Mouse (Mus musculus) T-cell, adult 2 months (primary cell): ENCODE results near the gene Mylip.

Experiments used
- DNase-seq: peaks from one replicate; pipeline ENCODE4 v3.0.0; 2022; ENCODE audit warnings: low spot score

Gene Mylip

DNA sequence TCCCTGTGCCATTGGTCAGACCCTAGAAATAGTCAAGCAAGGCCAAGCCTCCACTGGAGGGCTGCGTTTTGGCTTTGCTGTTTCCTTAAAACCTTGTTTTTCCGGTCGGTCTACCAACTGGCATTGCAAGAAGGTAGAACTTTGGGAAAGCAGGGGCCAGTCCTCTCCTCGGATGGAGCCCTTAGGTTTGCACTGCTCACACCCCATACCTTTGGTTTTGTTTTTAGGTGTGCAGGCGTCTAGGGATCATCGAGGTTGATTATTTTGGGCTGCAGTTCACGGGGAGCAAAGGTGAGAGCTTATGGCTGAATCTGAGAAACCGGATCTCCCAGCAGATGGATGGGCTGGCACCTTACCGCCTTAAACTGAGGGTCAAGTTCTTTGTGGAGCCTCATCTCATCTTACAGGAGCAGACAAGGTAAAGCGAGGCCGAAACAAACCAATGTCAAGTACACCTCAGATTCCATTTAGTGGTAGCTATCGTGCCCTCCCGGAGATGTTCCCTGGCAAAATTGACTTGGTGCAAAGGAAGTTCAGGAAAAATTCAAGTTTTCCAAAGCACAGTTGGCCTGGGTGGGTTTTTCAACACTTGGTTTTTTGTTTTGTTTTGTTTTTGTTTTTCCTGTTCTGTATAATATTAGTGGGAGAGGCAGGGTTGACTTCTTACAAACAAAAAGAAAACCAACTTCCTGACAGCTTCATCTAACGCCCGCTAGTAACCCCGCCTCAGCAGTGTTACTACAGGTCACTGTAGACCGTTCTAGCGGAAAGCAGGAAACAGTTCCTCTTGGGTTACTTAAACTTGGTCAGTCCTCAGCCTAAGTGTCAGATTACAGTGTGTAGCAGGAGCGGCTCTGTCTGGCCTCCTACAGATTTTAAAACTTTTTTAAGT is 1.7 kb downstream of the Mylip start:
- DNase-seq = peak; percentile 77

DNA sequence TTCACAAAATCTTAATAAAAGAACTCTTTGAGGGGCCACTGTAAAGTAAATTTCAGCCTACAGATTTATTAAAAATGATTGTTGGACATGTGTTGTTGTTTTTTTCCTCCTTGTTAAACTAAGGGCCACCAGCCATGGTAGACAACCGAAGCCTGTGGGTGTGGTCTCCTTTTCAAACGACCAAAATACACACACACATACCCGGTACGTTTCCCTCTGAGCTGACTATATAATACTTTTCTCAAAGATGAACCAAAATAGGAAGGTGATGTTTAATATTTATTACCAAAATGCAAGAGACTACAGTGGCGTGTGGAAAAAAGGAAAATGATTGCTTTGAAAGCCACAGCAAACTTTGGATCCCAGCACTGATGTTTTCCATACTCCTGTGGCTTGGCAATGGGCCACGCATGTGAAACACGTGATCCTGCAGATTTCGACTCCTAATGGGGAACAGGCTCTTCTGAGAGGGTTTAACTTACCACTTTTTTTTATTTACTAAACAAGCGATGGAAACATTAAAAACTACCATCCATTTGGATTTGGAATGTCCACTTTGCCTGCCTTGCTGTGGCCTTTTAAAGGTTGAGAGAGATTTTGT is 2.4 kb downstream of the Mylip start:
- DNase-seq = no peak

- no peak for DNase-seq
These were observed 4.8 kb downstream of the Mylip start for GRCm38 (mm10) chr13:45394221-45394768.

DNA sequence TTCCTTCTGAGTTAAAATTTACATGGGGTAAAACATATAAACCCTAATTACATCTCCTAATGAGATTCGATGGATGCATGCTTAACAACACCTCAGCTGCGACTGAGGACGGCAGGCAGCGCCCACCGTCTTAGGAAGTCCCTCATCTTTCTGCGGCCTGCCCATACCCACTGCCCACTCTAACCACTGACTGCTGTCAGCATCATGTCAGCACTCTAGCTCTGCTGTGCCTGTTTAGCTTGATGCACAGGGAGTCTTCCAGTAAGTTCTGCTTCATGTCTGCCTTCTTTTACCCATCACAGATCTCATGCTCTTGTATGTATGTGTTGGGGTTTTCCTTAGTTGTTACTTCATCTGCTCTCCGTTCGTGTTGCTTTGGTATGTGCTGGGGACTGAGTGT is 7.2 kb downstream of the Mylip start:
- DNase-seq = no peak

DNA sequence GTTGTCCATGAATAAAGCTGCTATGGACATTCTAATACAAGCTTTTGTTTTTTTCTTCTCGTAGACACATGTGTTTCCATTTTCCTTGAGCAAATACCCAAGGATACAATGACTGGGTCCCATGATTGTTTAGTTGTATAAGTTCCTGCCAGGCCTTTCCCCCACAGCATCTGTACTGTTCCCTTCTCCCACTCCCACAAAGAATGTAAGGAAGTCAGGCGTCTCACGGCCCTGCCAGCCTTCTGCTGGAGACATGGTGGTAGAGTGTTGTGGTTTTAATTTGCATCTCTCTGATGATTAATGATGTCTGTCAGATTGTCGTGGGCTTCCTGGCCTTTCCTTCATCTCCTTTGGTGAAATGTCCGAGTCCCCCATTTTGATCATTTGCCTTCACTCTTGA is 7.7 kb downstream of the Mylip start:
- no peak for DNase-seq

GRCm38 (mm10) chr13:45397896-45398805 is 8.6 kb downstream of the Mylip start:
- DNase-seq = no peak

DNA sequence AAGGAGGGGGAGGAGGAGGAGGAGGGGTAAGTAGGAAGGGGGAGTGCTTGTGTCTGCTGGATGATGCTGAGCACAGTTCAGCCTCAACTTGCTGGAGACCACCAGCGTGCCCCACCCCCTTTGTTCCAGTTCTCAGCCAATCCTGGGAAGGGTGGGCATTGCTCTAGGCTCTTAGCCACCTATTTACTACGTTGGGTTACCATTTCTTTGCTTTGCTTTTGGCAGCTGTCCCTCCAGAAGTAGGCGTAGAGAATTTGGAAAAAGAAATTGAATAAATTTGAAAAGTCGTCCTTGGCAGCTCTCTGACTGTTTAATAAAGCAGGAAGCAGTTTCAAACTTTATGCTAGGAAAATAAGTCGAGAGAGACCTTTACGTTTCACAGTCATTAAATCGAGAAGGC is 11.2 kb downstream of the Mylip start:
- DNase-seq = no peak

GRCm38 (mm10) chr13:45401816-45402215 is 12.3 kb downstream of the Mylip start:
- DNase-seq = no peak

DNA sequence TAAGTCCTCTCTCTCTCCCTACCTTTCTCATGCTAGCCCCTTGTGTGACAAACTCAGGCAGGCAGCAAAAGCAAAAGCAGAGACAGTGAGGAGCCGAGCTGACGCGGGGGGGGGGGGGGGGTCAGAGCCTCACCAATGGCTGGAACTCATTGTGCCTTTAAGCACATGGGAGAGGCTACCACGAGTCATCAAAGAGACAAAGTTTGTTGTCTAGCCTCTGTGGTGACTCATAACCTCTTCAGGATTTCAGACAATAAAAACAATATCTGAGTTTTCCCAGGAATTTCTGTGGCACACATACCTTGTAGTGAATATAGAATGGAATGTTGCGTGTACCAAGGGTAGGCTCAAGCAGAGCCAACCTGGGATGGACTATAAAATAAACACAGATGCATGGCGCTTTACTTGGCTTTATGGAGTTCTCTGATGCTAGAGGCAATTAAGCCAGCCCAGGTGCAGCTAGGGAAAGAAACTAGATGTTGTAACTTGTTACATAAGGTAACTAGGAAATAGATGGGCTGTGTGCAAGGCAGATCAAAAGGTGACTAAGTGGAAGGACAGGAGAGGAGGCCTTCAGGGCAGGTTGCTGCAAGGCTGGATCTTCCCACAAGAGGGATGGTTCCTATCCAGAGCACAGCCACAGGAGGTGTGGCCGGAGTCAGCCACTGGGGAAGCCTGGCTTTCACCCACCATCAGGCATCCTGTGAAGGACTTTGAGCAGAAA is 12.9 kb downstream of the Mylip start:
- DNase-seq = no peak

- DNase-seq = no peak
These were observed 14.7 kb downstream of the Mylip start for GRCm38 (mm10) chr13:45404269-45404668.

DNA sequence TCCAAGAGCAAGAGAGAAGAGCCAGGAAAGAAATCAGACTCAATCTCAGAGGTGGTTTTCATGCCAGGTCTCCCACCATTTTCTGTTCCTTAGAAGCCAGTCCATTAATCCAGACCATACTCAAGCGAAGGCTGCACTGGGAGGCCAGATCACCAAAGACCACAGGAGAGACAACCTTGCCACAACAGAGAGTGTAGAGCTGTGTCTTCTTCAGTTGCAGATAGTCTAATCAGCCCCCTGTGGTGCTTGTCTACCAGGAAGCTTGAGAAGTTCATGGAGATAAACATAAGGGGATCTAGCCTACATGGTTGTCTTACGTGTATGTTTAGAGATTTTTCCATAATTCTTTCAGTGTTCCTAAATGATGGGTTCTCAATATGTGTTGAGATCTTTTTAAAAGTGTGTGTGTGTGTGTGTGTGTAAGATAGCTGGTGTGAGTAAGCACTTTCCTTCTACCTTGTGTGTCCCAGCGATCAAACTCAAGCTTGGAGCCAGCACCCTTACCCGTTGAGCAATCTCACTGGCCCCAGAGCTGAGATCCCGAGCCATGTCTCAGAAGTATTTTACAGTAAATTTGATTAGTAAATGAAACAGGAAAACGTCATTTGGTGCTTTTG is 15.8 kb downstream of the Mylip start:
- DNase-seq = no peak

- no peak for DNase-seq
These were observed 16.7 kb downstream of the Mylip start for GRCm38 (mm10) chr13:45406289-45406688.

DNA sequence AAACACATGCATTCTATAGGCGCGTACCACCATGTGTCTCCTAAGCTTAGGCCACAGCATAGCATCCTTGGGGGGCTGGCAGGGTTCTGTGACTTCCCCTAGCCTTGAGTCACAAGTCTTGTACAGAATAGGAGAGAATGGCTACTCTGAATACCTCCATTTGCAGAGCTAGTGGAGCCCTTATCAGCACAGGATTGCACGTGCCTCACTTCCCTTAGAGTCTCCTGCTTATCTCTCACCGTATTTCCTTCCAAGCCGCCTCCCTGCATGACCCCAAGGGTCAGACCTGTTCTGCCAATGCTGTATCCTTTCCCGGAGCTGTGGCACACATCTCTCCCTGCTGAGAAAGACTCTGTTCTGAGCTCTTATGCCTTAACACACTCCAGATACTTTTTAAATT is 17.2 kb downstream of the Mylip start:
- DNase-seq = no peak

DNA sequence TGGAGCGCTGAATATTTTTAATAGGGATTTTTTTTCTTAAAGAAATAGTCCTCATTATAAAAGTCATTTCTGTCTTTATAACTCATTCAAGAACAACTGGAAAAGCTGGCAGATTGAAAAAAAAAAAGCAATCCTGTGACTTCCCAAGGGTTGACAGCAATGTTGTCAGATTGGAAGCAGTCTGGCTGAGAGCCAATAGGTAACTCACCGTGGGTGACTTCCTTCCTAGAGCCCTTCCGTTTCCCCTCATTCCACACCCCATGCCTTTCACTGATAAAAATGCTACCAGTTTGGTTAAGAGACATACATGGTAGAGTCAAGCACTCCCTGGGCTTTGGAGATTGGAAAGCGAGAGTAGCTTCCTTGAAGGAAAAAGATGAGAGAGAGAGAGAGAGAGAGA is 21.4 kb downstream of the Mylip start:
- DNase-seq = no peak

DNA sequence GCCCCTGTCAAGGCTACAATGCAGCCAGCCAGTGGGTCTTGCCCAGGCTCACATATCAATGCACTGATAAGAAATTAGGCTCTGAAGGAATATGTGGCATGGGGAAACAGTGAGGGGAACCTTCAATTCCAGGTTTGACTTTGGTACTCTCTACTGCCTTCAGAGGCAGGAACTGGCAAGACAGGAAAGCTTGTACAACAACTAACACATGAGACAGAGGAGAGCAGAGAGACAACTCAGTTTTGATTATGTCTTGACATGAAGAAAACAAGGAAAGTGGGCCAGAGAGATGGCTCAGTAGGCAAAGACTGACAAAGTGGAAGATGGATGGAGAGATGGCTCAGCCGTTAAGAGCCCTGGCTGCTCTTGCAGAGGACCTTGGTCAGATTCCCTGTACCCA is 23.5 kb downstream of the Mylip start:
- DNase-seq = no peak

GRCm38 (mm10) chr13:45414031-45414430 is 24.5 kb downstream of the Mylip start:
- no peak for DNase-seq

DNA sequence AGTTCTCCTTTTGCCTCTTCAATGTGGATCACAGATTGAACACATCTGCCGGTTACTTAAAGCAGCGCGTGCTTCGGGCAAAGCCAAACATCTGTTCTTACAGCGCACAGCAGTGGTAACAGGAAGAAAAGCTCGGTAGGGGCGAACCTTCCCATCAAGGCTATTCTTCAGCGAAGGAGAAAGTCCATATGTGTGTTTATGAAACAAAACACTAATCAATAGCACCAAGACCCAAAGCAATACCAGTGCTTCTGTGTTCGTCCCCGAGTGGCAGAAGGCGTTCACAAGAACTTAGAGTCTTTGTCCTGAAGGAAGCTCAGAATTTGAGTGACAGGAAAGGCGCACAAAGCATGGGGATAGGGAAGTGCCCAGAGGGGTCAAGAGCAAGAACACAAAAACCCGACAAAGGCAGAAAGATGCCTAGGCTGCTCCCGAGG is 27.1 kb downstream of the Mylip start:
- DNase-seq = no peak

DNA sequence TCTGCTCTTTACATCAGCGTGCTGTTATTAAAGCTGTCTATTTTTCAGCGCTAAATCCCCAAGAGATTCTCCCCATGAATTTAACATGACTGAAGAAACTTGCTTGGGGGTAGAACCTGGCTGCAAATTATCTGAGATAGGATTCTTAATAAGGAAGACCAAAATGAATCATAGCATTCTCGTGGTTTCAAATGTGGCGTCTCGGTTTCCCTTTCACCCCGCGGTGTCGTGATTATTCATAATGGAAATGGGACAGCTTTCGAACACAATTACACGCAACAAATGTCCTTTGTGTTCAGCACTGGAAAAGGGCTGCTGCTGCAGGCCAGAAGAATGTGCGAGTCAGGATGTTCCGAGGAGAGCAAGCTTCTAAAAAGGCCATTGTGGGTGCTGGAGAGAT is 29.4 kb downstream of the Mylip start:
- no peak for DNase-seq

- no peak for DNase-seq
These were observed 32.7 kb downstream of the Mylip start for GRCm38 (mm10) chr13:45422251-45422650.

DNA sequence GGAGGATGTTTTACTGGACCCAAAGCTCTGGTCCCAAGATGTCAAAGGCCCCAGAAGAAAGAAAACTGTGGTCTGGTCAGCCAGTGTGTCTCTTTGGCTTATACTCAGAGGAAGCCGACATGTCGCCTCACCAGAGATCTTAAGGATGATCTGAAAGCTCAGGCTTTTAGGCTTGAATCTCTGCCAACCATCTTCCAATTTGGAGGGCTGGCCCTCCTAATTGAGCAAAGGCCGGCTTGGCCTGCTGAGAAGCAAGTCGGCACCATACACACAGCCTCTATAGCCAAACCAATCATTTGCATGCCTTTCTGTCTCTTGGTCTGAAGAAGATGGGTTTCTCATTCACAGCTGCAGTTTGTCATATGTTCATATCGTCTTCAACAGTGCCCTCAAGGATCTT is 33.2 kb downstream of the Mylip start:
- DNase-seq = no peak

GRCm38 (mm10) chr13:45423905-45424304 is 34.4 kb downstream of the Mylip start:
- no peak for DNase-seq
